Mouse (Mus musculus): Measurements from ENCODE around the gene Als2cl.

Gene Als2cl

GRCm38 (mm10) chr9:110880772-110881171 lies 1.1 kb downstream of the Als2cl start:
- DNase-seq (ENCODE audit: low read depth): no peak

- DNase-seq (ENCODE audit: low read depth): no peak
Observed at GRCm38 (mm10) chr9:110881953-110882352, 2.3 kb downstream of the Als2cl start.

GRCm38 (mm10) chr9:110887388-110888303 lies 8.0 kb downstream of the Als2cl start:
- no peak for DNase-seq (ENCODE audit: low read depth)

GRCm38 (mm10) chr9:110888935-110889334 lies 9.3 kb downstream of the Als2cl start:
- no peak for DNase-seq (ENCODE audit: low read depth)

GRCm38 (mm10) chr9:110890026-110890783 lies 10.5 kb downstream of the Als2cl start:
- no peak for DNase-seq (ENCODE audit: low read depth)

- no peak for DNase-seq (ENCODE audit: low read depth)
Observed at GRCm38 (mm10) chr9:110891077-110891828, 11.6 kb downstream of the Als2cl start.

- no peak for DNase-seq (ENCODE audit: low read depth)
Observed at GRCm38 (mm10) chr9:110892552-110892951, 12.9 kb downstream of the Als2cl start.

GRCm38 (mm10) chr9:110893429-110893828 lies 13.8 kb downstream of the Als2cl start:
- no peak for DNase-seq (ENCODE audit: low read depth)

- no peak for DNase-seq (ENCODE audit: low read depth)
Observed at GRCm38 (mm10) chr9:110895507-110895906, 15.8 kb downstream of the Als2cl start.

- no peak for DNase-seq (ENCODE audit: low read depth)
Observed at GRCm38 (mm10) chr9:110895994-110896393, 16.3 kb downstream of the Als2cl start.

- no peak for DNase-seq (ENCODE audit: low read depth)
Observed at GRCm38 (mm10) chr9:110896595-110896994, 16.9 kb downstream of the Als2cl start.

- DNase-seq (ENCODE audit: low read depth): no peak
Observed at GRCm38 (mm10) chr9:110899451-110900008, 19.9 kb downstream of the Als2cl start.

GRCm38 (mm10) chr9:110901204-110901603 lies 21.5 kb downstream of the Als2cl start:
- no peak for DNase-seq (ENCODE audit: low read depth)

GRCm38 (mm10) chr9:110902271-110902670 lies 22.6 kb downstream of the Als2cl start:
- no peak for DNase-seq (ENCODE audit: low read depth)

GRCm38 (mm10) chr9:110907201-110907837 lies 27.6 kb downstream of the Als2cl start:
- no peak for DNase-seq (ENCODE audit: low read depth)

- no peak for DNase-seq (ENCODE audit: low read depth)
Observed at GRCm38 (mm10) chr9:110907838-110908630, 28.4 kb downstream of the Als2cl start.

GRCm38 (mm10) chr9:110908631-110909016 lies 29.0 kb downstream of the Als2cl start:
- DNase-seq (ENCODE audit: low read depth): no peak

GRCm38 (mm10) chr9:110909371-110909967 lies 29.8 kb downstream of the Als2cl start:
- DNase-seq (ENCODE audit: low read depth): no peak

- DNase-seq (ENCODE audit: low read depth): no peak
Observed at GRCm38 (mm10) chr9:110914631-110915236, 35.1 kb downstream of the Als2cl start.

GRCm38 (mm10) chr9:110915466-110915865 lies 35.8 kb downstream of the Als2cl start:
- no peak for DNase-seq (ENCODE audit: low read depth)

Data from NIH3T3 (cell line).